Mouse (Mus musculus) G1E (cell line): ENCODE data around the gene Pnma1.

Experiments
- CTCF ChIP-seq: IDR thresholded peaks from 2 replicates; pipeline ENCODE4 v1.5.1; 2012; ENCODE audit warnings: low read depth, low read length, inconsistent platforms, mixed read lengths
- GATA1 ChIP-seq: IDR thresholded peaks from 2 replicates; pipeline ENCODE4 v1.6.1; 2012; ENCODE audit warnings: borderline replicate concordance, low read length, inconsistent platforms, mixed read lengths
- GATA2 ChIP-seq: IDR thresholded peaks from 2 replicates; pipeline ENCODE4 v1.6.1; 2012; ENCODE audit warnings: low read depth, low read length, inconsistent platforms, borderline replicate concordance
- POLR2AphosphoS5 ChIP-seq: IDR thresholded peaks from 2 replicates; pipeline ENCODE4 v1.6.1; 2012; ENCODE audit warnings: low read depth, low read length, inconsistent platforms; ENCODE audit not compliant: insufficient replicate concordance
- TAL1 ChIP-seq: conservative IDR thresholded peaks from 2 replicates; pipeline ENCODE4 v1.6.1; 2012; ENCODE audit warnings: low read depth, low read length, inconsistent platforms, mixed read lengths

- TF ChIP-seq GATA2 (no peak), CTCF (no peak), GATA1 (no peak), TAL1 (no peak), POLR2AphosphoS5 (no peak)
Observed at GRCm38 (mm10) chr12:84186950-84187349, 38.7 kb upstream of the Pnma1 start.
